Mouse (Mus musculus): ENCODE results near the gene Auts2. TPM values are rescaled to one million over a fixed set of nuclear protein-coding genes. Genes with fewer than 3 reads are reported as not detected.

Gene Auts2
- total RNA-seq, 2 experiments from 2014 or later: 100 to 137 TPM

DNA sequence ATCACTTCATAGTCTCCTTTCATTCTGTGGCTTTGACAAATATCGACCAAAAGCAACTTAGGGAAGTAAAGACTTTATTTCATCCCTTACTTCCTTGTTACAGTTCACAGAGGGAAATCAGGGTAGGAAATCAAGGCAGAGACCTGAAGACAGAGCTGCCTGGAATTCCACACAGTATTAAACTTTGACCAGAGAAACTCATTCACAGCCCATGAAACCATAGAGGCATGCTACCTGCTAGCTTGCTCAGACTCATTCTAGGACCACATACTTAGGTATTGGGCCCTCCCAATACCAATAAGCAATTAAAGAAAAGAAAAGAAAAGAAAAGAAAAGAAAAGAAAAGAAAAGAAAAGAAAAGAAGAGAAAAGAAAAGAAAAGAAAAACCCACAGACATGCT lies 38.3 kb downstream of the Auts2 start:
- intact Hi-C loops (cut with DNase I): no loop called here
- no peak for DNase-seq (ENCODE audit: low spot score in 2 of 2)

DNA sequence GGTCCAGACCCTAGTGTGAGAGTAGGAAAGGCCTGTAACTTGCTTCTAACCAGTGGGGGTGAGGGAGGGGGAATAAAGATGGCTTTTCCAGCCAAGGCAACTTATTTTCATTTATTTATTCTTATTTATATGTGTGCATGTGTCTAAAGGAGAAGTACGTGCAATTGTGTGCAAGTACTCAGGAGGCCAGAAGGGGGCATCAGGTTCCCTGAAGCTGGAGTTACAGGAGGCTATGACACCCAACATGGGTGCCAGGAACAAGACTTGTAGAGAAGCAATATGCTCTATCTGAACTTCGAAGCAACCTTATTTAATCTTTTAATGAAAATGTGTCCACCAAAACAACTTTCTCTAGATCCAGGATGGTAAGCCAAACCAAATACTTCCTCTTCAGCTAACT lies 39.7 kb downstream of the Auts2 start:
- intact Hi-C loops (cut with DNase I): no loop called here
- DNase-seq (ENCODE audit: low spot score in 2 of 2): no peak

- intact Hi-C loops (cut with DNase I): no loop called here
- no peak for DNase-seq (ENCODE audit: low spot score in 2 of 2)
Observed at GRCm38 (mm10) chr5:132502036-132502435, 41.1 kb downstream of the Auts2 start.

DNA sequence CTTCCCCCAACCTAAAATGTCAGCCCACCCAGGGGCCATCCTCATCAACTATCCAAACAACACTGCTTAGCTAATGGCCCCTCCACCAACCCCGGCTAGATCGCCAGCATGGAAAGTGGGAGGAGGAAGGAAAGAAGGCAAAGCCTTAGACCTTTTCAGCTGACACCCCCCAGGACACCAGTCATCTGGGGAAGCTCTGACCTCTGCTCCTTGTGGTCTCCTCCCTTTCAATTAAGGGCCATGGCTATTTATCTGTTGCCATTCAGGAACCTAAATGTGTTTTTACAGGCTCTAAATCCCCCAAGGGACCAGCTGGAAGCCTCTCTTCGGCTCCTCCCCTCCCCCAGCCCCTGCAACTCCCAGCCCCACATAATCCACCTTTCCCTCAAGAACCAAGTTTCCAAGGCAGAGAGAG lies 42.3 kb downstream of the Auts2 start:
- no peak for DNase-seq (ENCODE audit: low spot score in 2 of 2)

DNA sequence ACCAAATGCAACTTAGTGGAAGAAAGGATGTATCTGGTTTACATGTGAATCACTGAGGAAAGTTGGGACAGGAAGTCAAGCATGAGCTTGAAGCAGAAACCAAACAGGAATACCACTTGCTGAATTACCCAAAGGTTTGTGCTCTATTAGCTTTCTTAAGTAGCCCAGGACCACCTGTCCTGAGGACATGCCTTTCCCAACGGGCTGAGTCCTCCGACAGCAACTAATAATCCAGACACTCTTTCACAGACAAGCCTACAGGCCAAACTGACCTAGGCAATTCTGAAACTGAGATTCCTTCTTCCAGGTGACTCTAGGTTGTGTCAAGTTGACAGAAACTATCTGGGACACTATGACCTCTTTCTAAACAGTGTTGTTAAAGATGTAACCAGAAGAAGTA lies 44.2 kb downstream of the Auts2 start:
- intact Hi-C loops (cut with DNase I): no loop called here
- DNase-seq (ENCODE audit: low spot score in 2 of 2): no peak

More for the DNA sequence above, 42.3 kb downstream of the Auts2 start:
- intact Hi-C loops (cut with DNase I): no loop called here

GRCm38 (mm10) chr5:132498045-132498444 lies 45.1 kb downstream of the Auts2 start:
- intact Hi-C loops (cut with DNase I): no loop called here
- DNase-seq (ENCODE audit: low spot score in 2 of 2): no peak

- DNase-seq (ENCODE audit: low spot score in 2 of 2): no peak
- intact Hi-C loops (cut with DNase I): loop anchor here (1.0 kb wide), 1 partner anchor 17 kb away; no protein-coding TSS in a partner anchor
Observed at GRCm38 (mm10) chr5:132492793-132493192, 50.4 kb downstream of the Auts2 start.

- intact Hi-C loops (cut with DNase I): loop anchor here (1.0 kb wide), 1 partner anchor 17 kb away; no protein-coding TSS in a partner anchor
- no peak for DNase-seq (ENCODE audit: low spot score in 2 of 2)
Observed at GRCm38 (mm10) chr5:132492040-132492439, 51.1 kb downstream of the Auts2 start.

DNA sequence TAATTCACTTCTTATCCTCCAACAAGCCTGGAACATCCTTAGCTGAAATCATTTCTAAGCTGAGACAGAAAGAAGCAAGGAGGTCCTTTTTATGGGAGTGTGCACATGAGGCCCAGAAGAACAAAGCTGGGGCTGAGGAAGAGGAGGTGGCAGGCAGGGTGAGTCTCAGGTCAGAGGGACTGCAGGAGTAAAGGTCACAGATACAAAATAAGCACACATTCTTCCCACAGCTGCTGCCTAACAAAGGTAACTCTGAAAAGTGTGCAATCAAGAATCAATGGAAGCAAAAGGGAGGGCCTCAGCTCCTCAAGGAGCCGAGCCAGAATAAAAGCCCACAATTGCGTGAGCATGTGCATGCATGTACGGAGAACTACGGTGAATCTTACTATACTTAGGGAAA lies 51.6 kb downstream of the Auts2 start:
- intact Hi-C loops (cut with DNase I): no loop called here
- DNase-seq (ENCODE audit: low spot score in 2 of 2): no peak

GRCm38 (mm10) chr5:132490326-132490725 lies 52.8 kb downstream of the Auts2 start:
- intact Hi-C loops (cut with DNase I): no loop called here
- no peak for DNase-seq (ENCODE audit: low spot score in 2 of 2)

DNA sequence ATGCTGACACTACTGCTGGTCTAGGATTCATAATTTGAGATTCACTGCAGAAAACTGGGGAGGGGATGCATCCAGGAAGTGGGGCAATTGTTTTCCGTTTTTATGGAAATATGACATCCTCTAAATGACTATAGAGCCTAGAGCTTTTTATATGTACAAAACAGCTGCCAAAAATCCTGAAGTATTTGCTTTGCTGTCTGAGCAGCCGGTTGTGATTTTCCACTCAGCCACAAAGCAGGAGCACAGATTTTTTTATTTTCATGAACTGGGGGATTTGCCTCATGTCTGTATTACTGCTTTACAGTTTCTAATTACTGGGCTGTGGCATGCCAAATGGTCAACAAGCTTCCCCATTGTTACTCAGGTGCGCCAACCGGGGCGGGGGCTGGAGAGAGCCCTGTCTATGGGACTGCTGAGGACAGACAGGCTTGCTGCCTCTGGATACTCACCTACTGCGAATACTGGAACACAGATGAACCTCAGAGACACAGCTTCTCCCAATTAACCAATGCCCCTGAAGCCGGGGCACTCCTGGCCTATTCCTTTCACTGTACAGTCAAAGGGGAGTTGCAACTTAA lies 53.3 kb downstream of the Auts2 start:
- DNase-seq (ENCODE audit: low spot score in 2 of 2): no peak
- intact Hi-C loops (cut with DNase I): no loop called here

DNA sequence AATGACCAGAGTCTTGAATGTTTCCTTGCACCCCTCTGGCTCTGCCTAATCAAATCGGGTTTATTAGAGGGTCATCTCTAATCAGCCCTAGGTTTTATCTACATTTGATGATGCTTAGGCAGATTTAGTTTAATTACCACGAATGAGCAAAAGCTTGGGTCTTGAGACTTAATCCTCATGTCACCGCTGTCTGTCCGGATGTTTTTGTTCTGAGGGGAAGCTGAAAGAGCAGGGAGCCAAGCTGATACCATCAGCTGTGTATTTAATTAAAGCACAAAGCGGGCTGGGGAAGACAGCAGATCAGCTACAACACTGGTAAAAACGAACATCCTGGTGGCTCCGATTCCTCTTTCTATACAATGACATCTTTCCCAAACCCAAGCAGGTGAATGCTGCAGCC lies 56.3 kb downstream of the Auts2 start:
- intact Hi-C loops (cut with DNase I): no loop called here
- no peak for DNase-seq (ENCODE audit: low spot score in 2 of 2)

DNA sequence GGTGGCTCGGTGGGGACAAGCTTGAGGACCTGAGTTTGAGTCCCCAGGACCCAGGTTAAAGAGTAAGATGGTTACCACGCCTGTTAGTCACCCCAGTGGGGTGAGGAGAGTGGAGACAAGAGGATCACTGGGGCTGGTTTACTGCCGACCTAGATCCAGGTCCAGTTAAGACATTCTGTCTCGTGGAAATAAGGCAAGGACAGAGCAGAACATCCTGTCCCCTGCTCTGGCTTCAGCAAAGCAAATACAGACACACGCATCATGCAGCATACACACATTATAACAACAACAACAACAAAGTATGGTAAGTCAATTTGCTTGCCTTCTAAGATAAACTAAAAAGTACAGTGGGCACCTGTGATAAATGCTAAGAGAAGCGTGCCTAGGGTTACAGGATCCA lies 57.1 kb downstream of the Auts2 start:
- DNase-seq (ENCODE audit: low spot score in 2 of 2): no peak
- intact Hi-C loops (cut with DNase I): no loop called here

- intact Hi-C loops (cut with DNase I): no loop called here
- no peak for DNase-seq (ENCODE audit: low spot score in 2 of 2)
Observed at GRCm38 (mm10) chr5:132485448-132485847, 57.7 kb downstream of the Auts2 start.

DNA sequence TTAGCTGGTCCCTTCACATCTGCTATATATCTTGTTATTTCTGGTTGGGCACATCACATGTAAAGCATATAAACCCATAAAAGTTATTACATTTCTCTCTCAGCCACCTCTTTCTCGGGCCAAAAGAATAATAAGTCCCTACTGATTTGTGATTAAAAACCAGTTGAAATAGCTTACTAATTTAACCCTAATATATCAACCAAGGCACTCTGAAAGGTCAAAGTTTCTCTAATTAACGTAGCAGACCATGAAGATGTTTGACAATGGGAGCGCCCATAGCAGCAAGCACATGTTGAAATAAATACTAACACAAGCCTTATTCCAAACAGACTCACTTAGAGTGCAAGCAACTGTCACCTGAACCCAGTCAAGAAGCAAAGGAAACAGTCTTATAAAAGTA lies 61.7 kb downstream of the Auts2 start:
- intact Hi-C loops (cut with DNase I): no loop called here

DNA sequence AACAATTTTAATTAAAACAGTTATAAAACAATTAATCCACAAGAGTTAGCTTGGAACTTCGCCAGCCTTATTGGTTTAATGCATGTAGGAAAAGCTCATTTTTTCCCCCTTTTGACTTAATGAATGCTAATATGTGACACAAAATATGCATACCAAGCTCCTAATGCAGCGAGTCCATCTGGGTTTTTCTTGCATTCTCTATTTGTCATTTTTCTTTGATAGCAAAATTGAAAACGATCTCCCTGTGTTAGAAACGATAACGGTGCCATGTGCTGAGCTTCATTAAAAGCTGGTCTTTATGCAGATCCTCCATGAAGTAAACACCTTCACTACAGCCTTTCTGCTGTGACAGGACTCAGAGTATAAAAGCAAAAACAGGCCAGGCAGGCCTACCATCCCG lies 62.7 kb downstream of the Auts2 start:
- intact Hi-C loops (cut with DNase I): no loop called here
- DNase-seq (ENCODE audit: low spot score in 2 of 2): no peak

More for the DNA sequence above, 61.7 kb downstream of the Auts2 start:
- no peak for DNase-seq (ENCODE audit: low spot score in 2 of 2)

DNA sequence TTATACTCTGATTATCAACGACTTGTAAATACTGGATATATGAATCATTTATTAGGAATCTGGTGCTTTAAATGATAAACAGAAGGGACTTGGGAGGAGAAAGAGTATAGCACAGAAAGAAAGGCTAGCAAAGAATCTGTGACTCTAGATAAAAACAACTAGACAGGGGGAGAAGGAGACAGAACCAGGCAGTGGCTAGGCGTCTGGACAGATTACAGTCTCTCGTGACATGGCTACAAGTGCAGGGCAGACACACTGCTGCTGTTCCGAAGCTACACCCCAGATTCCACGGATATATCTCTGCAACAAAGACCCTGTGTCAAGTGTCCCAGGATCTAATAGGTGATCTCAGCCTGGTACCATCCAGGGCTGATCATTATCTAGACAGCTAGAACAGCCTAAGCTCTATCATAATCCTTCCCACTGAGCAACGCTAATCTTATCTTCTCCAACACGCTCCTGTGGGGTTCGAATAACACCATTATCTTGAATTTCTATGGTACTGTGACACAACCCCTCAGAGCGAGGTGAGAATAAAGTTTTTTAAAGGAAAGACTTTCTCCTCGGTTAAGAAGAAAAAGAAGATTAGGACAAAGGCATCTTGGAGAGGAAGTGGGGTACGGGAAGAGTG lies 63.8 kb downstream of the Auts2 start:
- intact Hi-C loops (cut with DNase I): no loop called here
- DNase-seq (ENCODE audit: low spot score in 2 of 2): no peak

DNA sequence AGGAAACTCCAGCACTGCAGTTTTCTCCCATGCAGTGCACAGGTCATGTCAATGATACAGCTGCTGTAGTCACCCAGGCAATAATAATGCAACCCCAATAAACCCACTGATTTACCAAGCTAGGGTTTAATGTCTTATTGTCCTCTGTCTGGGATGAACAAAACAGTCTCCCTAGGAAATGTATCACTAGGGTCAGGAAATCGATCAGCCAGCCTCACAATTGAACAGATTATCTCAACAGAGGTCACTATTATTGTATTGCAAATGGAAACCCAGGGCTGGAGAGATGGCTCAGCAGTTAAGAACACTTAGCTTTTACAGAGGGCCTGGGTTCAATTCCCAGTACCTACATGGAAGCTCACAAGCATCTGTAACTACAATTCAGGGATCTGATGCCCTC lies 65.6 kb downstream of the Auts2 start:
- no peak for DNase-seq (ENCODE audit: low spot score in 2 of 2)
- intact Hi-C loops (cut with DNase I): no loop called here

GRCm38 (mm10) chr5:132472905-132473321 lies 70.2 kb downstream of the Auts2 start:
- no peak for DNase-seq (ENCODE audit: low spot score in 2 of 2)
- intact Hi-C loops (cut with DNase I): no loop called here

DNA sequence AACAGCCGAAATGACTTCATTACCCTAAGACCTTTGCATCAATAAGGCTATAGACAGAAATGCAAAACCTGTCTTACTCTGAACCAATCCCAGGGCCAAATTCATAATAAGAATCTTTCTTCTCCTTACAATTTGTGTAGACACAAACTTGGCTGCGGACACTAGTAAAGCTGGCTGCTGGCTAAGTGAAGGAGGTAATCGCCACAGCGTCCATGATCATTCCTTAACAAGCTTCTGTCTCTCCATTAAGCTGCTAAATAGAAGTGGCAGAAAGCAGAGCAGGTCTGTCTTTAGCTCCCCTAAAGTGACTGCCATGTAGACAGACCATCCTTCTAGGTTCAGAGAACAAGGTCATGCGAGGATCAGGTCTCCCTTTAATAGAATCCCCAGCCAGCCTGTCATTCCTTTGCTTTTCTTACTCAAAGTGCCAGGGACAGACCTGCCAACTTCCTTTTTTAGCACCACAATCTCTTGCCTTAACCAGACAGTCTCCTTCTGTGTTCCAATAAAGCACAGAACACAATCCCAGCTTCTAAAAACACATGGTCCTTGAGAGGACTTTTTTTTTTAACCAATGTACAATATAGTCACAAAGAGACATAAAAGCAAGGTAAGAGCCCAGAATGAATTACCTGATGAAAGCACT lies 70.8 kb downstream of the Auts2 start:
- intact Hi-C loops (cut with DNase I): no loop called here
- DNase-seq (ENCODE audit: low spot score in 2 of 2): peak in 1 of 2 experiments; percentile 10

- intact Hi-C loops (cut with DNase I): no loop called here
- DNase-seq (ENCODE audit: low spot score in 2 of 2): no peak
Observed at GRCm38 (mm10) chr5:132467364-132467743, 75.8 kb downstream of the Auts2 start.
